Mouse (Mus musculus) ES-E14 (cell line): ENCODE data around the gene Rcbtb2. TPM values are rescaled to one million over a fixed set of nuclear protein-coding genes. Genes with fewer than 3 reads are reported as not detected.

ENCODE experiments used
- DNase-seq: peaks from one replicate; pipeline ENCODE4 v3.0.0-alpha.2; 2013; ENCODE audit warnings: low read depth, low spot score
- H3K27ac ChIP-seq: 2 replicates; pipeline ENCODE4 v1.5.1; 2012; ENCODE audit warnings: low read depth, mild to moderate bottlenecking, low read length, moderate library complexity, mixed read lengths; ENCODE audit not compliant: poor library complexity, insufficient read depth, severe bottlenecking
- H3K36me3 ChIP-seq: 2 replicates; pipeline ENCODE4 v1.6.1; 2012; ENCODE audit warnings: mild to moderate bottlenecking, low read length, moderate library complexity, mixed read lengths; ENCODE audit not compliant: control insufficient read depth, poor library complexity, insufficient read depth, severe bottlenecking
- H3K4me1 ChIP-seq, 2 experiments: fragments of 150-350 bp in 1 of 2; sonication (generic) in 1 of 2; 2 replicates each; pipeline ENCODE4 v1.6.1; 2012; ENCODE audit warnings: low read length in 2 of 2, mild to moderate bottlenecking in 1 of 2, mixed read lengths in 1 of 2; ENCODE audit not compliant: control insufficient read depth in 2 of 2, insufficient read depth in 2 of 2, poor library complexity in 1 of 2
- H3K4me3 ChIP-seq, 2 experiments: fragments of 150-350 bp in 1 of 2; sonication (generic) in 1 of 2; 2 replicates each; pipeline ENCODE4 v1.5.1; 2012; ENCODE audit warnings: low read length in 2 of 2, low read depth in 1 of 2, mild to moderate bottlenecking in 1 of 2, mixed read lengths in 1 of 2; ENCODE audit not compliant: insufficient read depth in 1 of 2, poor library complexity in 1 of 2, severe bottlenecking in 1 of 2
- H3K9ac ChIP-seq: 2 replicates; pipeline ENCODE4 v1.6.1; 2012; ENCODE audit warnings: low read depth, mild to moderate bottlenecking, low read length, mixed read lengths; ENCODE audit not compliant: poor library complexity, insufficient read depth, severe bottlenecking
- H3K9me3 ChIP-seq: fragments of 150-350 bp; sonication (generic); 2 replicates; pipeline ENCODE4 v1.6.1; 2012; ENCODE audit warnings: low read depth, mild to moderate bottlenecking, low read length; ENCODE audit not compliant: control insufficient read depth, insufficient read depth
- CHD2 ChIP-seq: IDR thresholded peaks from 2 replicates; pipeline ENCODE4 v1.6.1; 2014; ENCODE audit warnings: mild to moderate bottlenecking, low read depth, low read length, inconsistent platforms
- HCFC1 ChIP-seq: IDR thresholded peaks from 2 replicates; pipeline ENCODE4 v1.6.1; 2012; ENCODE audit warnings: low read length, inconsistent platforms, borderline replicate concordance; ENCODE audit not compliant: insufficient read depth
- MAFK ChIP-seq: IDR thresholded peaks from 2 replicates; pipeline ENCODE4 v1.6.1; 2014; ENCODE audit warnings: mild to moderate bottlenecking, low read depth, low read length, inconsistent platforms; ENCODE audit not compliant: insufficient read depth
- ZC3H11A ChIP-seq: IDR thresholded peaks from 2 replicates; pipeline ENCODE4 v1.6.1; 2012; ENCODE audit warnings: low read depth, mild to moderate bottlenecking, inconsistent platforms, low read length, borderline replicate concordance
- ZNF384 ChIP-seq: IDR thresholded peaks from 2 replicates; pipeline ENCODE4 v1.6.1; 2012; ENCODE audit warnings: low read depth, low read length, inconsistent platforms
- in situ Hi-C, 2 experiments: fragments of 600-800 bp; cut with MboI; formaldehyde crosslinking; loops; one replicate each; pipeline ENCODE4 v1.15.1; 2025; ENCODE audit warnings: low sequenced_read_pairs in 2 of 2, inconsistent platforms in 1 of 2; ENCODE audit not compliant: unreplicated experiment in 2 of 2
- total RNA-seq: library from RNA; depleted of rRNA; stranded (reverse); fragments of 300-350 nt; gene quantifications from 2 replicates; pipeline ENCODE4 v1.2.3, GENCODE M21; 2012

The Rcbtb2 gene
- total RNA-seq, 1 experiment: 11.2 TPM

- Histone ChIP-seq H3K9ac (no peak overlapping the region), H3K9me3 (no peaks in the 10 kb centered on the region), H3K4me1 (no peaks in the 10 kb centered on the region), H3K4me3 (no peak overlapping the region), H3K27ac (no peak overlapping the region), H3K36me3 (no peaks in the 10 kb centered on the region)
- in situ Hi-C loops: no loop called here
- DNase-seq: no peak
- no peak for TF ChIP-seq ZC3H11A
- no peak for TF ChIP-seq ZNF384
- no peak for TF ChIP-seq CHD2
- TF ChIP-seq HCFC1: no peak
- TF ChIP-seq MAFK: no peak
These were observed 19.0 kb downstream of the Rcbtb2 start for GRCm38 (mm10) chr14:73141800-73142199.

- no peak for TF ChIP-seq ZNF384
- TF ChIP-seq ZC3H11A: no peak
- TF ChIP-seq MAFK: no peak
- TF ChIP-seq HCFC1: no peak
- TF ChIP-seq CHD2: no peak
- H3K9ac ChIP-seq: peak overlapping the region; percentile 80
- no peaks in the 10 kb centered on the region for H3K36me3 ChIP-seq
- no peak overlapping the region for H3K27ac ChIP-seq
- DNase-seq: no peak
- peak overlapping the region; percentile 79 to 83 for H3K4me3 ChIP-seq
- no peaks in the 10 kb centered on the region for H3K4me1 ChIP-seq
- in situ Hi-C loops: no loop called here
- H3K9me3 ChIP-seq: no peaks in the 10 kb centered on the region
These were observed 19.6 kb downstream of the Rcbtb2 start for GRCm38 (mm10) chr14:73142421-73142895.

GRCm38 (mm10) chr14:73142896-73143709, 20.3 kb downstream of the Rcbtb2 start:
- peak overlapping the region; percentile 79 to 83 for H3K4me3 ChIP-seq

GRCm38 (mm10) chr14:73143710-73144420, 21.0 kb downstream of the Rcbtb2 start:
- no peak for DNase-seq
- H3K27ac ChIP-seq: no peak overlapping the region

More at GRCm38 (mm10) chr14:73142896-73143709, 20.3 kb downstream of the Rcbtb2 start:
- Histone ChIP-seq H3K4me1 (no peaks in the 10 kb centered on the region), H3K9me3 (no peaks in the 10 kb centered on the region), H3K36me3 (no peaks in the 10 kb centered on the region), H3K9ac (peak overlapping the region; percentile 80), H3K27ac (no peak overlapping the region)
- DNase-seq: peak; percentile 54
- in situ Hi-C loops: no loop called here
- no peak for TF ChIP-seq HCFC1
- TF ChIP-seq ZC3H11A: no peak
- no peak for TF ChIP-seq CHD2
- TF ChIP-seq MAFK: no peak
- TF ChIP-seq ZNF384: no peak

More at GRCm38 (mm10) chr14:73143710-73144420, 21.0 kb downstream of the Rcbtb2 start:
- Histone ChIP-seq H3K4me3 (peak overlapping the region; percentile 79 to 83), H3K36me3 (no peaks in the 10 kb centered on the region), H3K4me1 (no peaks in the 10 kb centered on the region), H3K9ac (peak overlapping the region; percentile 80), H3K9me3 (no peaks in the 10 kb centered on the region)
- TF ChIP-seq CHD2: no peak
- no peak for TF ChIP-seq MAFK
- TF ChIP-seq HCFC1: no peak
- TF ChIP-seq ZC3H11A: no peak
- TF ChIP-seq ZNF384: no peak
- in situ Hi-C loops: no loop called here
